Mouse (Mus musculus) heart, adult 2 months (tissue): Measurements from ENCODE around the gene S1pr3. TPM values are rescaled to one million over a fixed set of nuclear protein-coding genes. Genes with fewer than 3 reads are reported as not detected.

Experiments
- DNase-seq, 2 experiments: peaks; one replicate each; pipeline ENCODE4 v3.0.0; 2021
- H3K27ac ChIP-seq: fragments of 200-600 bp; 2 replicates; pipeline ENCODE4 v1.8.1; 2022
- H3K27me3 ChIP-seq: fragments of 200-500 bp; 2 replicates; pipeline ENCODE4 v1.6.1; 2012; ENCODE audit warnings: mild to moderate bottlenecking, low read length, inconsistent platforms, mixed read lengths; ENCODE audit not compliant: control insufficient read depth, insufficient read depth
- H3K36me3 ChIP-seq: fragments of 200-500 bp; 2 replicates; pipeline ENCODE4 v1.6.1; 2012; ENCODE audit warnings: low read length, inconsistent platforms; ENCODE audit not compliant: control insufficient read depth, insufficient read depth
- H3K4me1 ChIP-seq: fragments of 200-500 bp; 2 replicates; pipeline ENCODE4 v1.6.1; 2011; ENCODE audit warnings: low read length; ENCODE audit not compliant: control insufficient read depth, insufficient read depth
- H3K4me3 ChIP-seq: fragments of 200-600 bp; 2 replicates; pipeline ENCODE4 v1.8.1; 2022
- H3K79me2 ChIP-seq: fragments of 200-500 bp; replicated peaks from 2 replicates; pipeline ENCODE4 v1.6.1; 2012; ENCODE audit warnings: mild to moderate bottlenecking, inconsistent platforms, low read length, moderate library complexity, mixed read lengths; ENCODE audit not compliant: control insufficient read depth, insufficient read depth
- H3K9ac ChIP-seq: fragments of 200-500 bp; 2 replicates; pipeline ENCODE4 v1.6.1; 2012; ENCODE audit warnings: low read depth, mild to moderate bottlenecking, control low read depth, inconsistent platforms, low read length, mixed read lengths
- CTCF ChIP-seq: fragments of 200-600 bp; IDR thresholded peaks from 2 replicates; pipeline ENCODE4 v1.8.1; 2022; ENCODE audit warnings: antibody characterized with exemption, mild to moderate bottlenecking, moderate library complexity
- EP300 ChIP-seq: fragments of 200-500 bp; IDR thresholded peaks from 2 replicates; pipeline ENCODE4 v1.6.1; 2011; ENCODE audit warnings: low read depth, low read length, control low read depth; ENCODE audit not compliant: insufficient read depth
- POLR2A ChIP-seq: fragments of 200-500 bp; IDR thresholded peaks from 2 replicates; pipeline ENCODE4 v1.6.1; 2011; ENCODE audit warnings: mild to moderate bottlenecking, low read depth, low read length, control low read depth; ENCODE audit not compliant: insufficient read depth
- whole genome bisulfite sequencing: fragments of 180-500 bp; shearing (Covaris S2); methylation state at CpG from one replicate; pipeline ENCODE4 v1.1.7; 2018; 5-methylcytosine and 5-hydroxymethylcytosine counted together
- intact Hi-C: fragments of 180-260 bp; cut with DNase I; formaldehyde crosslinking; loops from one replicate; pipeline ENCODE4 v1.15.1; 2025
- polyA plus RNA-seq: library from polyadenylated mRNA; depleted of rRNA; stranded (reverse); fragments of >200 nt; gene quantifications from 2 replicates; pipeline ENCODE4 v1.2.3, GENCODE M21; 2012
- total RNA-seq, 2 experiments: library from RNA; stranded (reverse); gene quantifications; 2 replicates each; pipeline ENCODE4 v1.2.3; 2021

S1pr3 gene
- total and polyA plus RNA-seq, 3 experiments: 12.2 to 16.4 (median 16.3) TPM

DNA sequence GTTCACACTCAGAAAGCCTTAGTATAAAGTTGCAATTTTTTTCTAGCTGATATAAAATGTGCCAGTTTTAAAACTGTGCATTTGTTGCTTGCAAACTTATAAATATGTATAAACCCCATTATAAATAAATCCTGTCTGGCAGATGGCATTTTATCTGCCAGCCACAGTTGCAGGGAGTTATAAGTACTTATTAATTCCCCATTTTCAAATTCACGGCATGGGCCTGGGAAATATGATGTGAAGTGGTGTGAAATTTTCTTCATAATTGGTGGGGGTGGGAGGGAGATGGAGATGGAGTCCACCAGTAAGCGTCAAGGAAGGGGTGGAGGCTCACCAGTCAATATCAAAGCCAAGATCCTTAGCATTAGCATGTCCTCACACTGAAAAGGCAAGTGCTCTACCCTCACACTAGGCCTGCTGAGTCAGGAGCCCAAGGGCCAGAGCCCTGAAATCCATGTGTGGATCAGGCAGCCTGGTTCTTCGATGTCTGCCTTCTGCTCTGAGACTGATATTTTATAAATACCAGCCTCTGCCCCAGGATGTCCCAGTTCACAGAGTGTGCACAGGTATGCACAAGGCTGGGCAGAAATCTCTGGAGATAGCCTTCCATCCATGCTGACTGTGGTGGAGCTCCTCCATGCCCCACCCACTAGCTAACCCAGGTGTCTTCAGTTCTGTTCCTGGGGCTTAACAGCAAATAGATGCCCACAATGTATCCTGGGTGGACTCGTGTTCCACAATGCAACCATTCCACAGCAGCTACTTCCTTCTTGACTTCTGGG, 17.4 kb downstream of the S1pr3 start:
- H3K9ac ChIP-seq: no peak overlapping the region
- no peak for DNase-seq
- no peaks in the 10 kb centered on the region for H3K79me2 ChIP-seq
- intact Hi-C loops: loop anchor here (10.0 kb wide), 1 partner anchor 189 kb away; no protein-coding TSS in a partner anchor
- TF ChIP-seq POLR2A: no peak
- TF ChIP-seq CTCF: no peak
- TF ChIP-seq EP300: no peak
- H3K27me3 ChIP-seq: no peaks in the 10 kb centered on the region
- H3K4me1 ChIP-seq: peaks cover 1% of the 10 kb centered on the region; the same call in 1 of the 2 replicates
- no peak overlapping the region for H3K27ac ChIP-seq
- WGBS: 82% methylated on average over 4 of the region's 4 CpGs
- H3K36me3 ChIP-seq: no peaks in the 10 kb centered on the region
- H3K4me3 ChIP-seq: no peak overlapping the region

DNA sequence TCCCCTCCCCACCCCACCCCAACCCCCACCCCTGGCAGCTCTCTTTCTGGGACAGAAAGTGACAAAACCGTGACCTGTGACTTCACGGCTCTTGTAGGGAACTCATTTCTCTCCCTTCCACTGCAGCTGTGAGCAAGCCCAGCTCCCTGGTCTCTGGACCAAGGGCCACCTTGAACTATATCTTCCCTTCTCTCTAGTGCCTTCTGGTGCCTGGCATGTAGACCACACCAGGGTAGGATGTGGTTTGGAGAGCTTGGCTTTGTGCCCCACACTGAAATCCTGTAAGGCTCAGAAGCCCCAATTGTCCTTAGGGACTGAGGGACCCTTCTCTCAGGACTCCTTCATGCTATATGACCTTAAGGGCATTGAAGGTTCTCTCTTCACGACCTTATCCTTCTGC, 24.9 kb downstream of the S1pr3 start:
- no peaks in the 10 kb centered on the region for H3K27me3 ChIP-seq
- H3K36me3 ChIP-seq: no peaks in the 10 kb centered on the region
- no peak overlapping the region for H3K9ac ChIP-seq
- DNase-seq: no peak
- H3K4me3 ChIP-seq: no peak overlapping the region
- H3K27ac ChIP-seq: no peak overlapping the region
- intact Hi-C loops: no loop called here
- H3K4me1 ChIP-seq: no peaks in the 10 kb centered on the region
- 67% methylated on average over 3 of the region's 3 CpGs for WGBS
- H3K79me2 ChIP-seq: no peaks in the 10 kb centered on the region
- TF ChIP-seq CTCF: no peak
- TF ChIP-seq EP300: no peak
- no peak for TF ChIP-seq POLR2A

DNA sequence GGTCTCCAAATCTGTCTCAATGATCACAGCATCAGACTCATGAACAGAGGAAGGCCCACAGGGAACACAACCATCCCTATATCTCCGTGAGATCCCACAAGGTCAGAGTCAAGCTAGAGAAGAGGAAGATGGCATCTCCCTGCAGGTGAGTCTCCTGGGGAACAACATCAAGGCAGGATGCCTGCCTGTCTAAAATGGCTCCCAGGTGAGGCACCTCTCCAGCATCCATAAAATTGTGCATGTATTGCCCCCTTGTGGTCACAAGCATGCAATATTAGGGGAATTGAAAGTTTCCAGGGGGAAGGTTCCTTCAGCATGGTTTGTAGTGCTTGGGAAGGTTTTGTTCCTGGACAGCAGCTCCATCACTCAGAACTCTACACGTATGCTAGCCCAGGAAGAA, 26.0 kb downstream of the S1pr3 start:
- intact Hi-C loops: no loop called here
- no peak for DNase-seq

DNA sequence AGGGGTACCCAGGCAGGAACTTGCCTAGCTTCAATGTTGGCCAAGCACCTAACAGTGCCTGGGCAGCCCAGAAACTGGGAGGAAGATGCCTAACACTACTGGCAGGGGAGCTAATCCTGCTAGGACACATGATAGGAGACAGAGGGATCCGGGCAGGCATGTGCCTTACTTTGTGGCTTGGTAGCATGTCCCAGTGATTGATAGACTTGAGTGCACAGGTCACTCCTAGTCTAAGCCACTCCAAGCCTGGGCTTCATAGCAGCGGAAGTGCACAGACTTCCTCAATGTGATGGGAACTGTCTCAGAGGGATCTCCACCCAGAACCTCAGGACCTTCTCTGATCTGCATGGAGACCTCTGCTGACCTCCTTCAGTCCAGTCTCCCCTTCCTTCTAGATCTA, 26.7 kb downstream of the S1pr3 start:
- DNase-seq: no peak
- H3K9ac ChIP-seq: no peak overlapping the region
- H3K4me3 ChIP-seq: no peak overlapping the region
- WGBS: 54% methylated on average over 2 of the region's 2 CpGs
- H3K27me3 ChIP-seq: no peaks in the 10 kb centered on the region
- TF ChIP-seq EP300: no peak
- TF ChIP-seq CTCF: no peak
- no peak for TF ChIP-seq POLR2A
- no peaks in the 10 kb centered on the region for H3K36me3 ChIP-seq
- H3K79me2 ChIP-seq: no peaks in the 10 kb centered on the region
- no peak overlapping the region for H3K27ac ChIP-seq
- no peaks in the 10 kb centered on the region for H3K4me1 ChIP-seq
- intact Hi-C loops: no loop called here

More for the DNA sequence above, 26.0 kb downstream of the S1pr3 start:
- TF ChIP-seq CTCF: peak; percentile 55
- TF ChIP-seq POLR2A: no peak
- H3K27ac ChIP-seq: no peak overlapping the region
- H3K27me3 ChIP-seq: no peaks in the 10 kb centered on the region
- H3K4me1 ChIP-seq: no peaks in the 10 kb centered on the region
- no peaks in the 10 kb centered on the region for H3K79me2 ChIP-seq
- no peak overlapping the region for H3K4me3 ChIP-seq
- no peak overlapping the region for H3K9ac ChIP-seq
- no peaks in the 10 kb centered on the region for H3K36me3 ChIP-seq
- WGBS: 61% methylated on average over 2 of the region's 2 CpGs

DNA sequence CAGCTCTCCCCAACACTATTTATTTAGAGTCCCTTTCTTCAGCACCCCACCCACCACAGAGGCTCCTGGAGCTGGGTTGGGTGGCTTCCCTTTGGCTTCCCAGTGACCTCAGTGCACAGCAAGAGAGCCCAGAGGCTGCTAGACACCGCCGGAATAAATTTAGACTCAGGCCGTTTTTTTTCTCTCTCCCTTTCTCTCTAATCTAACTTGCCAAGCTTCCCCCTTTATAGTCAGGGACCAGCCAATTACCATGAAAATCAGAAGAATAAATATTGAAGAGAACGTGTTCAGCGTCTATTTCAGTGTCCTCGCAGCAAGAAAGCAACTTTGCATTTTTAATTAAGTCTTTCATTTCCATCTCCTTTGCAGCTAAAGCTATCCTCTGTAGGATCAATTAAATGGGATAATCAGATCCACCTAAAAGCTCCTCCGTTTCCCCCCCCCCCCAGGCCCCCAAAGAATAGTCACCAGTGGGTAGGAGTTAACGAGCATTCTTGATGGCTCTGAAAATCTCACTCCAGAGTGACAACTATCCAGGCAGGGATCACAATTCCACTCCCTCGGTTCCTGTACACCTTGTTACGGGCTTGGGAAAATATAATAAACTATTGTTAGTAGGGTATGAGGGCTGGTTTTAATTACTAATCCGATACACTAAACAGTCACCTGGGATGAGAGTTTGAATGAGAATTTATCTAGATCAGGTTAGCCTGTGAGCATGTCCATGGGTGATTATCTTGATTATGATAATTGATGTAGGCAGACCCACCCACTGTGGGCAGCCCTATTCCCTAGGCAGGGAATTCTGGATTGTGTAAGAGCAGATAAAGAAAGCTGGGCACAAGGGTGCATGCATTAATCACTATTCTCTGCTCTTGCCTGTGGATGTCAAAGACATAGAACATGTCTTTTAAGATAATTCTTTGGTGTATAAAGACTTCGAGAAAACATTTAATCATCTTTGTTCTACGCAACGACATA, 29.0 kb downstream of the S1pr3 start:
- TF ChIP-seq POLR2A (no peak), EP300 (no peak), CTCF (no peak)
- DNase-seq: no peak
- no peaks in the 10 kb centered on the region for H3K36me3 ChIP-seq
- intact Hi-C loops: no loop called here
- 72% methylated on average over 14 of the region's 14 CpGs for WGBS
- H3K79me2 ChIP-seq: no peaks in the 10 kb centered on the region
- no peak overlapping the region for H3K27ac ChIP-seq
- H3K9ac ChIP-seq: no peak overlapping the region
- H3K27me3 ChIP-seq: no peaks in the 10 kb centered on the region
- H3K4me1 ChIP-seq: no peaks in the 10 kb centered on the region
- no peak overlapping the region for H3K4me3 ChIP-seq

DNA sequence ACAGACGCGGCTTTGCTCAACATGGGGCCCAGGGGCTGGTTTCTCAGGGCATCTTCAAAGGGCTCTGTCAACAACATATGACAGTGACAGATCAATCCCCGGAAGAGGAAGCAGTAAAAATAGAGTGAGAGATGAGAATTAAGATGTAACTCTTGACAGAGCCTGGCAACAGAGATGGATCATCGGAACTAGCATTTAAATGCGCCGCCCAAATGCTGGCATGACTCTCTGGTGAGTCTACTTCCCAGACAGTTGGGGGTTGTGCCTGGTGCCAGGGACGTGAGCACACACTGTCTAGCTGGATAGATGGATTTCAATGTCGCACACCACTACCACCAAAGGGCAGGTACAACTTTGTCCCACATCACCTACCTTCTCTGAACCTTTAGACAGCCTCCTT, 34.5 kb downstream of the S1pr3 start:
- H3K4me3 ChIP-seq: no peak overlapping the region
- intact Hi-C loops: no loop called here
- 89% methylated on average over 8 of the region's 8 CpGs for WGBS
- no peak overlapping the region for H3K27ac ChIP-seq
- H3K4me1 ChIP-seq: no peaks in the 10 kb centered on the region
- DNase-seq: no peak
- no peaks in the 10 kb centered on the region for H3K27me3 ChIP-seq
- TF ChIP-seq CTCF (no peak), POLR2A (no peak), EP300 (no peak)
- H3K79me2 ChIP-seq: no peaks in the 10 kb centered on the region
- no peaks in the 10 kb centered on the region for H3K36me3 ChIP-seq
- no peak overlapping the region for H3K9ac ChIP-seq
